Mouse (Mus musculus) bone marrow, adult 2 months (tissue): ENCODE measurements around the gene Abhd18.

Source experiments
- CTCF ChIP-seq: fragments of 200-500 bp; IDR thresholded peaks from 2 replicates; pipeline ENCODE4 v1.5.1; 2011; ENCODE audit warnings: low read length, control low read depth; ENCODE audit not compliant: control insufficient read depth, insufficient read depth
- POLR2A ChIP-seq: fragments of 200-500 bp; IDR thresholded peaks from 2 replicates; pipeline ENCODE4 v1.6.1; 2011; ENCODE audit warnings: low read depth, mild to moderate bottlenecking, control low read depth, low read length, borderline replicate concordance; ENCODE audit not compliant: control insufficient read depth

DNA sequence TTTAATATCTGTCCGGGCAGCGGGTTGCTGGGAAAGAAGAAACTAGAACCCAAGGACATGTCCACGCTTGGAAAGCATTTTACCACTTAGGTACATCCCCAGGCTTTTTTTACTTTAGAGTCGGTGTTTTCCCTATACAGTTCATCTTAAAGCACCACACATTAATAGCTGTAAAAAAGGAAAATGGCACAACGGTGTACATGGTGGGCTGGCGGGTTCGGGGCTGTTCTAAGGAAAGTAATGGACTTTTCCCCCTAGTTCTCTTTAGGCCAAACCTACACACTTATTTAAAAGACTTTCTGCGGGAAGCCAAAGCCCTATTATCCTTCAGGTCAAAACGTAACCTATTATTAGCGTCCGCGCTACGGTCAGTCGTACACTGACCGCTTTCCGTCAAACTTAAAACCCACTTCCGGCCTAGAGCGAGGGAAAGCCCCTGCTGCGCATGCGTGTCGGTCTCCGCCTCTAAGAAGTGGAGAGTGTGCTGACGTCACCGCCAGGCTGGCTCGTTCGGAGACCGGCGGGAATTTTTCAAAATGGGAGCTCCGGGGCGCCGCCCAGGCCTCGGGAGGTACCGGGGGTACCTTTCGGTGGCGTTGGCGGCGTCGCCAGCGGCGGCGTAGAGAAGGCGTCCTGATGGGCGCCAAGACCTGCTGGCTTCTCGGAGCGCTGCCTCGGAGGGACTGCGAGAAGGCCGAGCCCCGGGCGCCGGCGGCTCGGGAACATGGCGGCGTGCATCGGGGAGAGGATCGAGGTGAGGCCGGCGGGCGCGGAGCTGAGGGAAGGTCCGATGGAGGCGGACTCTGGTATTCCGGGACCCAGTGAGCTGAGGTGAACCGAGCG lies 47.0 kb upstream of the Abhd18 start, which contains the start of gene Plk4:
- TF ChIP-seq POLR2A = peak; percentile 59; the same call in 1 of the 2 replicates
- TF ChIP-seq CTCF = no peak
